Mouse (Mus musculus): ENCODE measurements around the gene Fzr1. TPM values are rescaled to one million over a fixed set of nuclear protein-coding genes. Genes with fewer than 3 reads are reported as not detected.

Gene Fzr1
- polyA plus RNA-seq, 1 experiment, result 75.8 TPM

DNA sequence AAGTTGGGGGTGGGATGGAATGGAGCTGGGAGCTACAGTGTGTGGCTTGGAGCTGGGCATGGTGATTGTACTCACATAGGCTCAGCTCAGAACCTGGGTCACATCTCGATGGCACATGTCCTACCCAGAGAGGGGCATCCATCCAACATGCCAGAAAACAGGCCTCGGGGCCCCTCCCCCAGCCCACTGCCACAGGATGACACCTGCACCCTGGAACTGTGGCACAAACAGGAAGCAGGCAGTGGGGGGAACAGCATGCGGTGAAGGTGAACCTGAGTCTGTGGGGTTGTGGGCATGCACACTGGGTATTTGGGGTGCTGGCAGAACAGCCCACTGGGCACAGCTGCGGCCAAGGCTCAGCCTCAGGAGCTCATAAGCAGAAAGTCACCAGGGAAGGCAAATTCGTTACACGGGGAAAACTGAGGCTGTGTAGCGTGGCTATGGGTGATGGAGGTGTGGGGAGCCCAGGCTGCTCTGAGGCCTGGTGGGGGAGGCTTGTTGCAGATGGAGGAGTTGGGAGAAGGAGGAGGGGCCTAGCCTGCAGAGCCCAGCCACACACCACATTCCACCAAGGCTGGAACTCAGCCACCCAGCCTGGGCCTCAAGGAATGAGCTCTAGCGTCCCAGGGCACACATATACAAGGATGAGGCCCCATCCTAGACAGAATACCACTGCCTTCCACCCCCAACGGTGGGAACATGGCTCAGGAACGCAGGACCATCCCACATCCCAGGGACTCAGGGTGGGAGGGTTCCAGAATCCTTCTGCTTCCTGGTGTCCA is 48.9 kb downstream of the Fzr1 start:
- no peaks in the 10 kb centered on the region for H3K4me1 ChIP-seq (ENCODE audit: control insufficient read depth, insufficient read depth, low read length)
- DNase-seq, result no peak
- no peak overlapping the region for H3K4me3 ChIP-seq (replicated peaks; ENCODE audit: insufficient read depth, low read depth, low read length)
- WGBS, result 59% methylated on average over 10 of the region's 10 CpGs
- no peak for TF ChIP-seq CTCF (IDR thresholded peaks at IDR 0.05; ENCODE audit: borderline replicate concordance, insufficient read depth, low read depth, low read length)
- no peak for TF ChIP-seq POLR2A (IDR thresholded peaks at IDR 0.05; ENCODE audit: borderline replicate concordance, insufficient read depth, low read length)
- no peak overlapping the region for H3K27ac ChIP-seq (ENCODE audit: insufficient read depth, low read length)
- H3K27me3 ChIP-seq (ENCODE audit: control insufficient read depth, insufficient read depth, low read length), result 0 out of 2 replicates have a peak, but pooled peaks cover 1% of the 10 kb centered on the region

- Histone ChIP-seq H3K27me3 (ENCODE audit: control insufficient read depth, insufficient read depth, low read length) (0 out of 2 replicates have a peak, but pooled peaks cover 1% of the 10 kb centered on the region), H3K4me1 (ENCODE audit: control insufficient read depth, insufficient read depth, low read length) (no peaks in the 10 kb centered on the region), H3K27ac (ENCODE audit: insufficient read depth, low read length) (no peak within 1 kb of the TSS), H3K4me3 (replicated peaks; ENCODE audit: insufficient read depth, low read depth, low read length) (no peak within 1 kb of the TSS)
- no peak for DNase-seq
- WGBS, result 17% methylated on average over 10 of the region's 10 CpGs
- TF ChIP-seq POLR2A (IDR thresholded peaks at IDR 0.05; ENCODE audit: borderline replicate concordance, insufficient read depth, low read length), result no peak
- TF ChIP-seq CTCF (IDR thresholded peaks at IDR 0.05; ENCODE audit: borderline replicate concordance, insufficient read depth, low read depth, low read length), result no peak
These were observed 49.9 kb downstream of the Fzr1 start, which contains the start of gene Tbxa2r for GRCm38 (mm10) chr10:81328386-81328785. Gene Tbxa2r, plus strand, starts transcription at chr10:81328731.

DNA sequence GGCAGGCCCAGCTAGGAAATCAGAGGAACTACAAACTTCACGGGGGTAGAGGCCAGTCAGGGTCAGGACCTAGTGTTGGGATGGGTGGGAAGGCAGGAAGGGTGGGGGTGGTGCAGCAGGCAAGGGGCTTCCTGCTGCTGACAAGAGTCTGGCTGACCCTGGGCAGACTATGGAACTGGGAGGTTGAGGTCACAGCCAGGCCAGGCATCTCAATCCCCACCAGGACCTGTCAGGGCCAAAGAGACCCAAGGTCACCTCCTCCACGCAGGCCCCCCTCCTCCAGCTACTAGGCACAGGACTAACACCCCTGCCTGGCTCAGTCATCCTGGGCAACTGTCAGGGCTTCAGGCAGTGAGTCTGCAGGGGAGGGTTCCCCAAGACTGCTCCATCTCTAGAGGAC is 50.4 kb downstream of the Fzr1 start:
- no peak for TF ChIP-seq CTCF (IDR thresholded peaks at IDR 0.05; ENCODE audit: borderline replicate concordance, insufficient read depth, low read depth, low read length)
- TF ChIP-seq POLR2A (IDR thresholded peaks at IDR 0.05; ENCODE audit: borderline replicate concordance, insufficient read depth, low read length), result no peak
- Histone ChIP-seq H3K4me3 (replicated peaks; ENCODE audit: insufficient read depth, low read depth, low read length) (no peak overlapping the region), H3K27me3 (ENCODE audit: control insufficient read depth, insufficient read depth, low read length) (0 out of 2 replicates have a peak, but pooled peaks cover 1% of the 10 kb centered on the region), H3K4me1 (ENCODE audit: control insufficient read depth, insufficient read depth, low read length) (no peaks in the 10 kb centered on the region), H3K27ac (ENCODE audit: insufficient read depth, low read length) (no peak overlapping the region)
- WGBS, result 48% methylated on average over 2 of the region's 2 CpGs
- no peak for DNase-seq

- DNase-seq, result no peak
- Histone ChIP-seq H3K27me3 (ENCODE audit: control insufficient read depth, insufficient read depth, low read length) (no peaks in the 10 kb centered on the region), H3K4me1 (ENCODE audit: control insufficient read depth, insufficient read depth, low read length) (no peaks in the 10 kb centered on the region), H3K27ac (ENCODE audit: insufficient read depth, low read length) (no peak overlapping the region), H3K4me3 (replicated peaks; ENCODE audit: insufficient read depth, low read depth, low read length) (no peak overlapping the region)
- 61% methylated on average over 6 of the region's 6 CpGs for WGBS
- TF ChIP-seq POLR2A (IDR thresholded peaks at IDR 0.05; ENCODE audit: borderline replicate concordance, insufficient read depth, low read length) (no peak), CTCF (IDR thresholded peaks at IDR 0.05; ENCODE audit: borderline replicate concordance, insufficient read depth, low read depth, low read length) (no peak)
These were observed 51.5 kb downstream of the Fzr1 start for GRCm38 (mm10) chr10:81326858-81327257.

GRCm38 (mm10) chr10:81325781-81326180 is 52.5 kb downstream of the Fzr1 start:
- Histone ChIP-seq H3K4me3 (replicated peaks; ENCODE audit: insufficient read depth, low read depth, low read length) (no peak overlapping the region), H3K27ac (ENCODE audit: insufficient read depth, low read length) (no peak overlapping the region), H3K27me3 (ENCODE audit: control insufficient read depth, insufficient read depth, low read length) (no peaks in the 10 kb centered on the region), H3K4me1 (ENCODE audit: control insufficient read depth, insufficient read depth, low read length) (no peaks in the 10 kb centered on the region)
- WGBS, result 90% methylated on average over 18 of the region's 18 CpGs
- DNase-seq, result no peak
- no peak for TF ChIP-seq POLR2A (IDR thresholded peaks at IDR 0.05; ENCODE audit: borderline replicate concordance, insufficient read depth, low read length)
- no peak for TF ChIP-seq CTCF (IDR thresholded peaks at IDR 0.05; ENCODE audit: borderline replicate concordance, insufficient read depth, low read depth, low read length)

- H3K4me1 ChIP-seq (ENCODE audit: control insufficient read depth, insufficient read depth, low read length), result no peaks in the 10 kb centered on the region
- TF ChIP-seq CTCF (IDR thresholded peaks at IDR 0.05; ENCODE audit: borderline replicate concordance, insufficient read depth, low read depth, low read length), result no peak
- TF ChIP-seq POLR2A (IDR thresholded peaks at IDR 0.05; ENCODE audit: borderline replicate concordance, insufficient read depth, low read length), result no peak
- no peak overlapping the region for H3K27ac ChIP-seq (ENCODE audit: insufficient read depth, low read length)
- no peaks in the 10 kb centered on the region for H3K27me3 ChIP-seq (ENCODE audit: control insufficient read depth, insufficient read depth, low read length)
- DNase-seq, result no peak
- H3K4me3 ChIP-seq (replicated peaks; ENCODE audit: insufficient read depth, low read depth, low read length), result no peak overlapping the region
- WGBS, result 90% methylated on average over 21 of the region's 21 CpGs
These were observed 53.1 kb downstream of the Fzr1 start for GRCm38 (mm10) chr10:81325176-81325575.

GRCm38 (mm10) chr10:81323791-81324530 is 54.4 kb downstream of the Fzr1 start:
- no peak for TF ChIP-seq CTCF (IDR thresholded peaks at IDR 0.05; ENCODE audit: borderline replicate concordance, insufficient read depth, low read depth, low read length)
- TF ChIP-seq POLR2A (IDR thresholded peaks at IDR 0.05; ENCODE audit: borderline replicate concordance, insufficient read depth, low read length), result no peak
- Histone ChIP-seq H3K27ac (ENCODE audit: insufficient read depth, low read length) (no peak overlapping the region), H3K4me1 (ENCODE audit: control insufficient read depth, insufficient read depth, low read length) (peaks cover 9% of the 10 kb centered on the region; the same call in 1 of the 2 replicates), H3K27me3 (ENCODE audit: control insufficient read depth, insufficient read depth, low read length) (no peaks in the 10 kb centered on the region), H3K4me3 (replicated peaks; ENCODE audit: insufficient read depth, low read depth, low read length) (no peak overlapping the region)
- DNase-seq, result no peak
- WGBS, result 77% methylated on average over 18 of the region's 18 CpGs

All from cerebellum, adult 2 months (tissue).